Mouse (Mus musculus) forelimb bud, embryonic 11.5 days (tissue): ENCODE data around the gene Zc3hav1.
"Not testable (repeated sequence)": the region's sequence is repeated elsewhere in the genome, so short reads cannot be mapped to it uniquely, and the experiment has no call there.

ENCODE experiments used
- DNase-seq: peaks from one replicate; pipeline ENCODE4 v3.0.0-alpha.2; 2012; ENCODE audit warnings: low read depth, low spot score

Zc3hav1 gene

GRCm38 (mm10) chr6:38353811-38354722 lies at the start of gene Zc3hav1:
Gene Zc3hav1, minus strand, starts transcription at chr6:38354603.
- peak; percentile 35 for DNase-seq

DNA sequence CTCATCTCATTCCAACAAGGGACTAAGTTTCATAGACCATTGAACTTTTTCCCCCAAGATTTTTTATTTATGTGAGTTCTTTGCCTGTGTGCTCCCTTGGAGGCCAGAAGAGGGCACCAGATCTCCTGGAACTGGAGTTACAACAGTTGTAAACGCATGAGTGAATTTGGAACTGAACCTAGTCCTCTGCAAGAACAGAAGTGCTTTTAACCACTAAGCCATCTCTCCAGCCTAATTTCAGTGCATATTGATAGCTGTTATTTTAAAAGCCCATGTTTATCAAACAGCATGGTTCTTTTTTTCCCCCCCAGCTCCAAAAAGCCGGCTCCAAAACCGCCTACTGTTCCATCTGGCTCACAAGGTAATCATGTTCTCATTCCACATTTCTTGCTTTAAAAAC lies 35.3 kb upstream of the Zc3hav1 start:
- DNase-seq: peak; percentile 10

DNA sequence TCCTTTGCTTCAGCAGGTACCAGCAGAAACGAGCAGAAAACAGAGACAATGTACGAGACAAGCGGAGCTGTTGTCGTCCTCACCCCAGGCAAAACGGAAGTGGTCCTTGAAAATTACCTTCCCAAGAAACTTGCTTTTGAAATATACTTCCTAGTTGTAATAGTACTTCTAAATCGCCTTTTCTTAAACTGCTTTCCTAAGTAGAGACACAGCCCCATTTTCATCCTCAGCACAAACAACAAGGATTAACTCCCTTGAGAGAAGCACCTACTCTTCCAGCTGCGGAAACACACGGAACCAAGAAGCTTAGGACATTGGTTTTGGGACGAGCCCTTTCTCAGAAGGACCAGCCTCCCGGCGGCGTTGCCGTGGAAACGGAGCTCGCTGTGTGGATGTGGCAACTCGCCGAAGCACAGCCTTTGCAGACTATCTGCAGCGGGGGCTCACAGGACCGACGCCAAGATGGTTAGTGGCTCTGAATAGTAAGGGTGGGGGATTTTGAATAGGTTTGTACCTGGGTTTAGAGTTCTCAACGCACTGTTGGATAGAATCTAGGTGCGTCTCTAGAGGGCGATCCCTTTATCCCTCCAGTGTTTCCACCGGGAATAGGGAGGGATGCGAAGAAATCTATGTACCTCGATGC lies 26.8 kb upstream of the Zc3hav1 start, which contains the start of gene Ttc26:
Gene Ttc26, plus strand, starts transcription at position 341 of the 643 bp plus-strand sequence.
- peak; percentile 94 for DNase-seq

DNA sequence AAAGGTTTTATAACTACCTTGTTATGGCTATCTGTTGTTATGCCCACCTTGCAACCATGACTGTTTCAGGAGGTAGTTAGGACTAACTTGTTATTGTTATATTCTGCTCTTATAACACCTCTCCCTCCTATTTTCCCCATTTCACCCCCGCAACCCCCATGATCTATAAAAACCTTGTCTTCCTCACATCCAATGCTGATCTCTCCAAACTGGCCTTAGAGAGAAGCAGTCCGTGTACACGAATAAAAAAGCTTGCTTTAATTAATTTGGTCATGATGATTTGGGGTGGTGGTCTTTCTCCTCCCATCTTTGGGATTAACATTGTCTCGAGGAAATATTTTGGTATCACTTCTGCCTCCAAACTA lies 26.3 kb upstream of the Zc3hav1 start:
- DNase-seq: no peak

GRCm38 (mm10) chr6:38374271-38374670 lies 19.9 kb upstream of the Zc3hav1 start:
- no peak for DNase-seq

GRCm38 (mm10) chr6:38369945-38370344 lies 15.5 kb upstream of the Zc3hav1 start:
- no peak for DNase-seq

DNA sequence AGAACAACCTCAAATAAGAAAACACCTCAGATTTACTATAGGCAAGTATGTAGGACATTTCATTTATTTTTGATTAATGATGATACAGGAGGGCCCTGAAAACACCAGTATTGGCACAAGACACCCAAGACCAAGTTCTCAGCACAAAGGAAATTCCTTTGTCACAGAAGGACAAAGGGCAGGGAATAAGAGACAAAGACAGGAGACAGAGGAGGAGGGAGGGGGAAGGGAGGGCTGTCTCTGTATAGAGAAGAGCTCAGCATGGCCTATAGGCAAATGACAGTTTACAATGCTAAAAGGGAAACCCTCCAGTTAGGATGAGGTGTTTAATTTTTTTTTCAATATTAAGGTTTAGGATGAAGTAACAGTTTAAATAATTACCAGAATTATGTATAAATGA lies 9.7 kb upstream of the Zc3hav1 start:
- DNase-seq: no peak

- DNase-seq: no peak
Measured at GRCm38 (mm10) chr6:38363370-38363769, 9.0 kb upstream of the Zc3hav1 start.

DNA sequence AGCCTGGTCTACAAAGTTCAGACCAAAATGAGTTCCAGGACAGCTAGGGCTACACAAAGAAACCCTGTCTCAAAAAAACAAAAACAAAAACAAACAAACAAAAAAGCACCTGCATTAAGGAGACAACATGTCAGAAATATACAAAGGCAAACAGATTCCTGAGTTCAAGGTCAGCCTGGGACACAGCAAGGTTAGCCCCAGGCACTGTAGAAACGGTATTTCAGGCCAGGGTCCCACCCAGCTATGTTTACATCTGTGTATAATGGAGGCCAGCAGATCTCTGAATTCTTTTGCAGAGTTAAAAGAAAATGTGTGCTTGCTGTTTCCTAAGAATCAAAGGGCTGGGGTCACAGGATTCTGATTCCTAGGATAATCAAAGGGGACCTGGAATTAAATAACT lies 7.5 kb upstream of the Zc3hav1 start:
- no peak for DNase-seq

GRCm38 (mm10) chr6:38361065-38361464 lies 6.7 kb upstream of the Zc3hav1 start:
- DNase-seq: no peak

DNA sequence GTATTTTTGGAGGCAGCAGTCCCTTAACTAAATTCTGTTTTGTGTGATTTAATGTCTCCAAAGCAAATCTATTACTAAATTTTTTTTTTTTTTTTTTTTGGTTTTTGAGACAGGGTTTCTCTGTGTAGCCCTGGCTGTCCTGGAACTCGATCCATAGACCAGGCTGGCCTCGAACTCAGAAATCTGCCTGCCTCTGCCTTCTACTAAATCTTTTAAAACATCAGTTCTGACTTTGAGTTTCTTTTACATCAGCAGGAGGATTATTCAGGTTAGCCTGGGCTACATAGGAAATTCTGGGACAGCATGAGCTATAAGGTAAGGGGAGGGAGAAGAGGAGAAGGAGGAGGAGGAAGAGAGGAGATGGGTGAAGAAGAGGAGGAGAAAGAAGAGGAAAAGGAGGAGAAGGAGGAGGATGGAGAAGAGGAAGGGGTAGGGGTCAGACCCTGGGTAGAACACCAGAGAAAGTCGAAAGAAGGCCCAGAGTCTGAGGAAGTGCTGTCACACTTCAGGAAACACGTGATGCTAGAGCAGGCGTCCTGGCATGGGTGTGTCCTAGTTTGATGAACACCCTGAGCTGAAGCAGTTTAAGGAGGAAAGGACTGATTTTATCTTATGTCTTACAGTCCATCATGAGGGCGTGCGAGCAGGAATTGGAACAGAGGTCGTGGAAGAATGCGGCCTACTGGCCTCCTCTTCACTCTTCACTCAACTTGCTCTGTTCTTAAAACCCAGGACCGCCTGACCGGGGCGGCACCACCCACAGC lies 5.5 kb upstream of the Zc3hav1 start:
- no peak for DNase-seq

DNA sequence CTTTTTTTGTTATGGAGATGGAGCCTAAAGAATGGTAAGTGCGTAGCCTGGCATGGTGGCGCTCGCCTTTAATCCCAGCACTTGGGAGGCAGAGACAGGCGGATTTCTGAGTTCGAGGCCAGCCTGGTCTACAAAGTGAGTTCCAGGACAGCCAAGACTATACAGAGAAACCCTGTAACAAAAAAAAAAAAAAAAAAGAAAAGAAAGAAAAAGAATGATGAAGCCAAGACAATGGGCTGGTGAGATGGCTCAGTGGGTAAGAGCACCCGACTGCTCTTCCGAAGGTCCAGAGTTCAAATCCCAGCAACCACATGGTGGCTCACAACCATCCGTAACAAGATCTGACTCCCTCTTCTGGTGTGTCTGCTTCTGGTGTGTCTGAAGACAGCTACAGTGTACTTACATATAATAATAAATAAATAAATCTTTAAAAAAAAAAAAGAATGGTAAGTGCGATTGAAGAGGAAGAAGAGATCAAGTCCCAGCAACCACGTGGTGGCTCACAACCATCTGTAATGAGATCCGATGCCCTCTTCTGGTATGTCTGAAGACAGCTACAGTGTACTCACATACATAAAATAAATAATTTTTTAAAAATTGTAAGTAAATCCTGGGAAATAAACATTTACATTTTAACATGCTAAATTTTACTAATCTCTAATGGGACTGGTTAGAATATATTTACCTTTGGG lies 4.8 kb upstream of the Zc3hav1 start:
- not testable (repeated sequence) for DNase-seq

- no peak for DNase-seq
Measured at GRCm38 (mm10) chr6:38358253-38359027, 4.0 kb upstream of the Zc3hav1 start.

- DNase-seq: no peak
Measured at GRCm38 (mm10) chr6:38357603-38358252, 3.3 kb upstream of the Zc3hav1 start.

GRCm38 (mm10) chr6:38356661-38357433 lies 2.4 kb upstream of the Zc3hav1 start:
- DNase-seq: not testable (repeated sequence)

DNA sequence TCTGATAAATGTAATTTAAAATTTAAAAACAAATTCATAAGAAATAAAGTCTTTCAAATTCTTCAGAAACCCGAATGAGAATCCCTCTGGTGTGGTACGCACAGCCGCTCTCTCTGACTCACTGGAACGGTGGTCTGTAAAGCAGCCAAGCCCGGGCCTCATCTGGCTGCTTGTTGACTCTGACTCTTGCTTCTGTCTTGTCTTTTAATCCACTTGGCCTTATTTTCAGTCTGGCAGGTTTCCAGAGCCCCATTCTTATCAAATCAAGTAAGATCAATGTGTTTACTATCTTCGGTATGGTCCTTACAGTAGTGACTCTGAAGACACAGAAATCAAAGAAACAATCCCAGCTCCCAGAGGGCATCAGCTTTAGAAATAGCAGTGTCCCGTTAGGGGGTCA lies 1.5 kb upstream of the Zc3hav1 start:
- DNase-seq: no peak

DNA sequence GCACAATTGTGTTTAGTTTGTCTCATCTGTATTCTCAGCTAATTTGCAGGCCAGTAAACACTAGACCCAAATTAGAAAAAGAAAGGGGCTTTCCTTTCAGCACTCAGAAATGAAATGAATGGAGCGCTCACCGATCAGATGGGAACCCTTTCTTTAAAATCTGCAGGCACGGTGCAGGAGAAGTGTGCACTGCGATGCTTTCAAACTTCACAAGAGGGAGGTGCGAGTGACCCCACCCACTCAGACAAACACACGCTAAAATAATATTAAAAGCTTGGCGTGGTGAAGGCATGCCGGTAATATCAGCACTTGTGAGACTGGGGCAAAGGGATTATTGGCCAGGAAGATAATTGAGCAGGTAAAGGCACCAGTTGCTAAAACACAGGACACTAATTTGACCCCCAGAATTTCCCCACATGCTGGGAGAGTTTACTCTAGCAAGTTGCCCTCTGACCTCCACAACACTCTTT lies 986 bp upstream of the Zc3hav1 start:
- no peak for DNase-seq

- peak; percentile 31 for DNase-seq
Measured at GRCm38 (mm10) chr6:38354723-38355353, 435 bp upstream of the Zc3hav1 start.

DNA sequence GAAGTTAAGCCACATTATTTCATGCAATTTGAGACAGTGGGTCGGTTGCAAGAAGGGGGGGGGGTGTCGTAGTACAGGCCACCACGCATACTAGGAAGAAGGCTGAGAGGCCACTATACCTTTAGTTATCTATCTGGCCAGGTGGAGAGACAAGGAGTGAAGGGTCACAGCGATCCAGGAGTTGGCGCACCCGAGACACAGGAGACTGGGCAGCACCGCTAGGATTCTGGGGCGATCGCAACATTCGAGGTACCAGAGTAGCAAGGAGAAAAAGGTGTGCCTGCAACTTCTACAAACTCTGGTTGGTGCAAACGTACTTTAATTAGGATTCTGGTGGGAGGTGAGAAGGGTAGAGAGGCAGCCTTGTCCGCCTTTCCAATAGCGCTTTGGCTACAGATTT lies 1.2 kb downstream of the Zc3hav1 start:
- no peak for DNase-seq
